Mouse (Mus musculus) heart, postnatal 0 days (tissue): ENCODE results near the gene Prc1. TPM values are rescaled to one million over a fixed set of nuclear protein-coding genes. Genes with fewer than 3 reads are reported as not detected.

Experiments used
- ATAC-seq: fragments of 200-750 bp; cut with Nextera tagmentation; 2 replicates; pipeline ENCODE4 v1.8.0; 2017; ENCODE audit warnings: low read depth, moderate number of reproducible peaks, moderate library complexity; ENCODE audit not compliant: insufficient read depth
- DNase-seq: peaks from one replicate; pipeline ENCODE4 v3.0.0-alpha.2; 2016; ENCODE audit warnings: low spot score
- H3K27ac ChIP-seq: fragments of 300-500 bp; sonication (generic); 2 replicates; pipeline ENCODE4 v1.5.1; 2014; ENCODE audit warnings: low read depth, mild to moderate bottlenecking
- H3K27me3 ChIP-seq: fragments of 300-500 bp; sonication (generic); 2 replicates; pipeline ENCODE4 v1.6.1; 2014; ENCODE audit warnings: low read length, mixed read lengths; ENCODE audit not compliant: control insufficient read depth, insufficient read depth
- H3K36me3 ChIP-seq: fragments of 300-500 bp; sonication (generic); replicated peaks from 2 replicates; pipeline ENCODE4 v1.6.1; 2014; ENCODE audit warnings: low read length, mixed read lengths; ENCODE audit not compliant: control insufficient read depth, insufficient read depth
- H3K4me1 ChIP-seq: fragments of 300-500 bp; sonication (generic); 2 replicates; pipeline ENCODE4 v1.6.1; 2014; ENCODE audit warnings: antibody characterized with exemption; ENCODE audit not compliant: control insufficient read depth, insufficient read depth
- H3K4me2 ChIP-seq: fragments of 300-500 bp; sonication (generic); 2 replicates; pipeline ENCODE4 v1.6.1; 2014; ENCODE audit warnings: low read depth, mild to moderate bottlenecking, low read length, moderate library complexity
- H3K4me3 ChIP-seq: fragments of 300-500 bp; sonication (generic); 2 replicates; pipeline ENCODE4 v1.5.1; 2014; ENCODE audit warnings: low read depth, low read length
- H3K9ac ChIP-seq: fragments of 300-500 bp; sonication (generic); replicated peaks from 2 replicates; pipeline ENCODE4 v1.6.1; 2014; ENCODE audit warnings: low read depth, low read length, mixed read lengths
- H3K9me3 ChIP-seq: fragments of 300-500 bp; sonication (generic); replicated peaks from 2 replicates; pipeline ENCODE4 v1.6.1; 2016; ENCODE audit warnings: low read length; ENCODE audit not compliant: control insufficient read depth
- CTCF ChIP-seq: IDR thresholded peaks from 2 replicates; pipeline ENCODE4 v1.5.1; 2016; ENCODE audit warnings: antibody characterized with exemption, control low read depth, low read depth
- EP300 ChIP-seq: IDR thresholded peaks from 2 replicates; pipeline ENCODE4 v1.6.1; 2016; ENCODE audit warnings: antibody characterized with exemption, low read depth
- WGBS: fragments of 180-500 bp; shearing (Covaris S2); extraction: QIAGEN DNeasy Blood & Tissue Kit; methylation state at CpG from one replicate; pipeline ENCODE4 v1.1.7; 2014; 5-methylcytosine and 5-hydroxymethylcytosine counted together
- polyA plus RNA-seq: library from polyadenylated mRNA; unstranded; fragments of >200 nt; fragmentation: Nextera tagmentation; extraction: Ambion mirVana; gene quantifications from 2 replicates; pipeline ENCODE4 v1.2.1, GENCODE M21; 2015
- total RNA-seq: library from RNA; depleted of rRNA; stranded (reverse); fragments of >200 nt; gene quantifications from 2 replicates; pipeline ENCODE4 v1.2.3, GENCODE M21; 2014; ENCODE audit warnings: low replicate concordance

Prc1 gene
- total and polyA plus RNA-seq, 2 experiments from 2014 or later = 49.4 to 59.9 TPM

DNA sequence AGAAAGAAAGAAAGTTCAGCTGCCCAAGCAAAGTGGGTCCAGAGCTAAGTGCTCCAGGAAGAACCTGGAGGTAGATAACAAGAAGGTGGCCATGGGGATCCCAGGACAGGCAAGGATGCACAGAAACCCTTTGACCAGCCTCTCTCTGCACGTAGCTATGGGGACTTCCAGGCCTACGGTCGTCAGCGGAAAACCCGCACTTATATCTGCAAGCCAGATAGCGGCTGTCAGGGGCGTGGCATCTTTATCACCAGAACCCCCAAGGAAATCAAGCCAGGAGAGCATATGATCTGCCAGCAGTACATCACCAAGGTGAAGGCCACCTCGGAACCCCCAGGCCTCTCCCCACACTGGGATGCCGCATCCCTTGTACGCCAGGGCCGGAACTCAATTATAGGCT, 41.4 kb upstream of the Prc1 start:
- Histone ChIP-seq H3K27ac (no peak overlapping the region), H3K9ac (no peak overlapping the region), H3K36me3 (no peaks in the 10 kb centered on the region), H3K9me3 (no peaks in the 10 kb centered on the region), H3K4me3 (no peak overlapping the region), H3K4me1 (no peaks in the 10 kb centered on the region), H3K4me2 (no peak overlapping the region), H3K27me3 (no peaks in the 10 kb centered on the region; the same call in 1 of the 2 replicates)
- no peak for DNase-seq
- no peak for ATAC-seq
- TF ChIP-seq CTCF (no peak), EP300 (no peak)
- 68% methylated on average over 11 of the region's 11 CpGs for WGBS

DNA sequence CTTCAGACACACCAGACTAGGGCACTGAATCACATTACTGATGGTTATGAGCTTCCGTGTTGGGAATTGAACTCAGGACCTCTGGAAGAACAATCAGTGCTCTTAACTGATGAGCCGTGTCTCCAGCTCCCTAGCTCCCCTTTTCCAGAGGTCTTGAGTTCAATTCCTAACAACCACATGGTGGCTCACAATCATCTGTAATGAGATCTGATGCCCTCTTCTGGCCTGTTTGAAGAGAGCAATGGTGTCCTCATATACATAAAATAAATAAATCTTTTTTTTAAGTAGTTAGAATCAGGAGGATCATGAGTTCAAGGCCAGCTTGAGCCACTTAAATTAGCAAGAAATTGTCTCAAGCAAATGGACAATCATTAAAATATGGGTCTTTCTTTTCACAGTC, 38.3 kb upstream of the Prc1 start:
- DNase-seq = no peak
- H3K9me3 ChIP-seq = no peaks in the 10 kb centered on the region
- TF ChIP-seq CTCF (0 out of 2 replicates have a peak, but pooled peaks have one; percentile 17), EP300 (no peak)
- no peak for ATAC-seq
- no peak overlapping the region for H3K4me2 ChIP-seq
- H3K36me3 ChIP-seq = no peaks in the 10 kb centered on the region
- no peaks in the 10 kb centered on the region for H3K4me1 ChIP-seq
- H3K27ac ChIP-seq = no peak overlapping the region
- H3K9ac ChIP-seq = no peak overlapping the region
- WGBS = 65% methylated on average over 2 of the region's 2 CpGs
- H3K27me3 ChIP-seq = peaks cover 5% of the 10 kb centered on the region
- H3K4me3 ChIP-seq = no peak overlapping the region

DNA sequence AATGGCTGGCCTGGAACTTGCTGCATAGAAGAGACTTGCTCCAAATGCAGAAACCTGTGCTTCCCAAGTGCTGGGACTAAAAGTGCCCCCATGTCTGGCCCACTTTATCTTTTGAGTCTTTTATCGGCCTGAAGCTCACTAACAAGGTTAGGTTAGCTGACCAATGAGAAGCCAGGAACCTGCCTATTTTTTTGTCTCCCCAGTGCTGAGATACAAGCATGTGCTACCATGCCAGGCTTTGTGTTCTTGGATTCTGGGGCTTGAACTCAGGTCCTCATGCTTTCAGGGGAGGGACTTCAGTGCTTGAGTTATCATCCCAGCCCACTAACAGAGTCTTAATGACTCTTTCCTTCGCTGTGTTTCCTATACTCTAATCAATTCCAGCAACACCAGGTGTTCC, 36.5 kb upstream of the Prc1 start:
- WGBS = 47% methylated on average over 2 of the region's 2 CpGs
- Histone ChIP-seq H3K36me3 (no peaks in the 10 kb centered on the region), H3K4me3 (no peak overlapping the region), H3K4me2 (no peak overlapping the region), H3K4me1 (peaks cover 8% of the 10 kb centered on the region), H3K9ac (no peak overlapping the region), H3K27me3 (peaks cover 5% of the 10 kb centered on the region), H3K27ac (no peak overlapping the region), H3K9me3 (no peaks in the 10 kb centered on the region)
- DNase-seq (no peak), ATAC-seq (no peak)
- TF ChIP-seq EP300 (no peak), CTCF (no peak)

- Histone ChIP-seq H3K9ac (peak within 1 kb of the TSS; percentile 85), H3K27me3 (peaks cover 5% of the 10 kb centered on the region), H3K36me3 (peaks cover 26% of the 10 kb centered on the region), H3K27ac (peak within 1 kb of the TSS; percentile 85), H3K4me1 (peaks cover 8% of the 10 kb centered on the region), H3K4me2 (peak within 1 kb of the TSS; percentile 85), H3K4me3 (peak within 1 kb of the TSS; percentile 80), H3K9me3 (no peaks in the 10 kb centered on the region)
- DNase-seq (peak; percentile 88), ATAC-seq (peak; percentile 94)
- TF ChIP-seq CTCF = peak; percentile 29
- TF ChIP-seq EP300 = 0 out of 2 replicates have a peak, but pooled peaks have one; percentile 61
- WGBS = 23% methylated on average over 40 of the region's 40 CpGs
Measured at GRCm38 (mm10) chr7:80260625-80261371, 33.5 kb upstream of the Prc1 start, which contains the start of gene Ngrn. TSS of gene Ngrn (plus strand) at chr7:80261215.

GRCm38 (mm10) chr7:80261372-80261990, 32.8 kb upstream of the Prc1 start:
- Histone ChIP-seq H3K4me2 (peak overlapping the region; percentile 85), H3K4me1 (peaks cover 8% of the 10 kb centered on the region), H3K9ac (peak overlapping the region; percentile 85), H3K4me3 (peak overlapping the region; percentile 80), H3K36me3 (peaks cover 33% of the 10 kb centered on the region), H3K27me3 (peaks cover 5% of the 10 kb centered on the region), H3K9me3 (no peaks in the 10 kb centered on the region), H3K27ac (peak overlapping the region; percentile 85)
- peak; percentile 17 for DNase-seq
- ATAC-seq = no peak; the same call in 1 of the 2 replicates
- under 1% methylated on average over 32 of the region's 32 CpGs for WGBS
- TF ChIP-seq EP300 = no peak
